Mouse (Mus musculus): ENCODE measurements around the gene Gm26620.

The Gm26620 gene

DNA sequence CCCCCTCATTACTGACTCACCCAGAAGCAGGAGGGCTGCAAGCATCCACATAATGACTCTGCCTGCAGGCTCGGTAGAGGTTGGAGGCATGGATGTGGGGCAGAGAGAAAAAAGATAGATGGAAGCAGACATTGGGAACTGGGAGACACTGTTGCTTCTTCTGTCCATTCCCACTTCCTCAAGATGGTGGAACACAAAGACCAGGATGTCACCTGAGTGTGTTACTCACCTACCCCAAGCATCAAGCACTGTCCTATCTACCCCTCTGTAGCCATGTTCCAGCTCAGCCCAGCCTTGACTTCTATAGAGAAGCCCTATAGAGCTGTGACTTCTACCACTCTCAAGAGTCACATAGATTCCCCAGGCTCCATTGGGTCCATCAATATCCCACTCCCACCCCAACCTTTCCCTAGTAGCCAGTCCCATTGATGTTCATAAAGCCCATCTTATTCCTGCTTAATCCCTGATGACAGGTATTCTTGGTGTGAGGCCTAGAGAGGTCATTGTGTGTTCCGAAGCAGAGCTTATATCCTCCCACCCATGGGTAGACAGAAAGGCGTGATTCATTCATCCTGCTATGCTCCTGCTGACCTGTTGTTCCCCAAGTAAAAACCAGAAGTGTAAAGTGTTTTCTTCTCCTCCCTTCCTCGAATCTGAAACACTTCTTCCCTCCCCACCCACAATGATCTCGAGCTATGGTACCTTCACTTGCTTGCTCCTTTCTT lies 28.2 kb downstream of the Gm26620 start, which contains the start of gene Fcrlb:
Gene Fcrlb, minus strand, starts transcription at position 51 of the 725 bp plus-strand sequence.
- DNase-seq = no peak

DNA sequence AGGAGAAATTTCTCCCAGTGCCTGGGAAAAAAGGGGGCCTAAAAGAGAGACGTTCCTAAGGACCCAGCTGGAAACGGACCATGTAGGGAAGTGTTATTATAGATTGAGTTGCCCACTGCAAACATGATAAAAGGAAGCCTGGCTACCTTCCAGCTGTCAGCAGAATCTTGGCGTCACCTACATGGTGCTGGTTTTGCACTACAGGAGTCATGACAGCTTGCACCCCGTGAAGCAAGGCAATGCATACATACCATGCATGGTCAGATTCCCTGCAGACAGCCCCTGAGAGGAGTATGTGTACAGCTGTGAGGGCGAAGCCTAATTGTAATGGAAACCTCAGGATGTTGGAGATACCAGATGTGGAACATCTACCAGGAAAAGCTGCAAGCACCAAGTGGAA lies 30.8 kb downstream of the Gm26620 start:
- no peak for DNase-seq

DNA sequence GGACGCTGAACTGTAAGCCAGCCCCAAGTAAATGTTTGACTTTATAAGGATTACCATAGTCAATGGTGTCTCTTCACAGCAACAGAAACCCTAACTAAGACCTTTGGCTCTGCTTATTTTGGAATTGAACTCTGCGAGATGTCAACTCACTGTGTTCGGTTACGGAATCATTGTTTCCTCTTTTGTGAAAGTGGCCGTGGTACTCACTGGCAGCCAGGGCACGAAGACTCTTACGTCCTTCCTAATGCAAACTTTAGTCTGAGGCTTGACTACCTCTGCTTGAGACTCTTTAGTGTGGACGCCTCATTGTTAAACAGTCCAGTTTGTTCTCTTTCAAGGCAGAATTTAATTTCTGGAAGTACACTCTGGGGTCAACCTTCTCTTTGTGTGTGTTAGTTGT lies 34.4 kb downstream of the Gm26620 start:
- no peak for DNase-seq

DNA sequence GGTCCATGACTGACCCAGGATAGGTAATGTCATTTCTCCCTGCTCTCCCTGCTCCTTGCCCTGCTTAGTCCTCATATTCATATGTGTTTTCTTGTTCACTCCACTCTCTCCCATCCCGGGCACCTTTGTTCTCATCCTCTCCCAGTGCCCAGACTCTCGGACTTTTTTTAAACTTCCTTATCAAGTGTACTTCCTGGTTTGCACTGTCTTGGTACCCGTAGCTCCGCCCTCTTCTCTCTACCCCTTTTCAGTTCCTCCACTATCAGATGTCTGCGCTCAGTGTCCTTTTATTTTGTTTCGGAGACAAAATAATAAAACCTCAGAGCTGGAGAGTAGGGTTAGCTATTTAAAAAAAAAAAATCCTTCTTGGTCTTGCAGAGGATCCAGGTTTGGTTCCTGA lies 39.6 kb downstream of the Gm26620 start:
- no peak for DNase-seq

DNA sequence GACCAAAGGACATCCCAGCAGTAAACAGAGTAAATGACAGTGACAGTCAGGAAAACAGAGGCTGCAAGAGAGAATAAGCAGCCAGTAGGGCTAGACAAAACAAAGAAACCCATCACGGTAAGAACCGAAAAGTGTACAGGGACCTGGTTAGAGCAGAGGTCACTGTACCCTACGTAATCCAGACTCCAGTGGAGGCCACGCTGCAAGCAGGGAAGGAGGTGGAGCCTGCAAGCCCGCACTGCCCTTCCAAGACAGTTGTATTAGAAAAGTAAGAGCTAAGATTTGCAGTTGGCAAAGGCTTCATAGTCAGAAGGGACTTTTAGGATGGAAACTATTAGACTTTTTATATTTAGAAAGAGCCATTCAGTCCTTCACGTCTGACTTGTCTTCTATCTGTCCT lies 42.1 kb downstream of the Gm26620 start:
- DNase-seq = no peak

DNA sequence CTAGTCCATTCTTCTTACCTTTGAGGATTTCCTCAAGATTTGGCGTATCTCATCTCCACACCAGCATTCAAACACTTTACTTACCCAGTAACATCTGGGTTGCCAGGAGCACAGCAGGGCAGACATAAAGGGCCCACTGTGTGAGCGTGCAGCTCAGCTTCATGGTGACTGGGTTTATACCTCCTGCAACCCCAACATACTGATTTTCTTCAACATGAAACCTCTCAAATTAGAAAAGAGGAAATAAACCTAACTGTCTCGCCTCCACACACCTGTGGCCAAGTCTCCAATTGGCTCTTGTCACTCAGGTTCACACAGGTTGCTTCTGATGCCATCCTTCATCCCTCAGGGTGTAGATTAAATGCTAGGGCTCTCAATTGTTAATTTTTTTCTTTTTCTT lies 42.5 kb downstream of the Gm26620 start, which contains the start of gene Fcrla:
Gene Fcrla, minus strand, starts transcription at position 206 of the 400 bp plus-strand sequence.
- no peak for DNase-seq

DNA sequence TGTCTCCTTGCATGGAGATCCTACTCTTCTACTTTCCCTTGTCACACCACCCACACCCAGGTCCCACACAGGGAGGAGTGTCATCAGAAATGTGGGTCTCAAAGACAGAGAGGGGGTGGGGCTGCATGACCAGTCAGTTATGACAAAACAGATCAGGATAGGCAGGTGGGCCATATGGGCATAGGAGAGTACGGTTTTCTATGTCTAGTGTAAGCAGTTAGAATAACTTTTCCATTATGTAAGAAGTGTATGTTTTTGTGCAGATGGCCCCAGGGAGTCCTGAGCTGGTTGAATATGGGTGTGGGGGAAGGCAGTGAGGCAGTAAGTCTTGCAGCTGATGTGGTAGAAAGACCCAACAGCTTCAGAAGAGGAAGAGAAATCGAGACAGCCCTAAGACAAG lies 43.6 kb downstream of the Gm26620 start:
- DNase-seq = no peak

DNA sequence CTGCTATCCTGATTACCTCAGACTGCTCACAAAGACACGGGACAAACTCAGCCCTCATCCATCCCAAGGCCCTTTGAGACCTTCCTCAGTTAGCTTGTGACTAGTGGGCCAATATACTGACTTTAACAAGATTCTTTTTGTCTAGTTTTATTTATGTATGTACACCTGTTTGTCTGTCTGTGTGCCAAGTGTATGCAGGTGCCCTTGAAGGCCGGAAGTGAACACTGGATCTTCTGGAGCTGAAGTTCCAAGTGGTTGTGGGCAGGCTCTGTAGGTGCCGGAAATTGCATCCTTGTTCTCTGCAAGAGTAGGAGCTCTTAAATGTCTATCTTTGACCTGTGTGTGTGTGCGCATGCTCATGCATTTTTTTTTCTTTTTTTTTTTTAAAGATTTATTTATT lies 44.4 kb downstream of the Gm26620 start:
- no peak for DNase-seq

DNA sequence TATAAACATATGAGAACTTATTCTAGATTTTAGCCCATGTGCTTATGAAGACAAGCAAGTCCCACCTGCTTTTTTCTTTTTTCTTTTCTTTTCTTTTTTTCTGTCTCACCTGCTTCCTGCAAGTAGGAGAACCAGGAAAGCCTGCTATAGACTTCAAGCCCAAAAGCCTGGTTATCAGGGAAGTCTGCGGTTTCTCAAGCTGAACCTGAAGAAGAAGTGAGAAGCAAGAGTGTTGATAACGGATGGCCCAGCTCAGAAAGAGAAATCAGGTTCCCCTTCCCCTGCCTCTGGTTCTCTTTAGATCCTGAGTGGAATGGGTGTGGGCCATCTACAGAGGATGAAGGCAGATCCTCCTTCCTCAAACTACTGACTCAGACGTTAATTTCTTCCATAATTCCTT lies 47.2 kb downstream of the Gm26620 start:
- no peak for DNase-seq

DNA sequence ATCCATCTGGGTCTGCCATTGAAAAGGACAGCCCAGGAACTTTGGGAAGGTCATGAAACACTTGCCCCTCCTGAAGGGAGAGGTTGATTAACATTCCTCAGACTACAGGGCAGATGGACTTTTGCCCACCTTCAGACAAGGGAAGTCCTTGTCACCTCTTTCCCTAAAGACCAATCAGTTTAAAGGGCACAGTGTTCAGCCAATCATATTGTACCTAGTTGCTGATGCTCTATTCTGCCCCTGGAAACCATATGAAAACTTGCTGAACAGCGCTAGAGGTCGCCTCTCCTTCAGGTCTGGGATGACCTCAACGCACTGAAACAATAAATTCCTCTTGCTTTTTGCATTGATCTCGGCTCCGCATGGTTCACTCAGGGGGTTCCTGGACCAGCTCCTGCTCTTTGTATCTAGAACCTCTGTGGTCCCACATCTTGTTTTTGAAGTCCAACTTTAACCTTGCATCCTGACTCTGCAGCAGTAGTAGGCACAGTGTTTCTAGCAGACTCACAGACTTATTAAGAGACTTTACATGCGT lies 48.6 kb downstream of the Gm26620 start:
- DNase-seq = no peak

DNA sequence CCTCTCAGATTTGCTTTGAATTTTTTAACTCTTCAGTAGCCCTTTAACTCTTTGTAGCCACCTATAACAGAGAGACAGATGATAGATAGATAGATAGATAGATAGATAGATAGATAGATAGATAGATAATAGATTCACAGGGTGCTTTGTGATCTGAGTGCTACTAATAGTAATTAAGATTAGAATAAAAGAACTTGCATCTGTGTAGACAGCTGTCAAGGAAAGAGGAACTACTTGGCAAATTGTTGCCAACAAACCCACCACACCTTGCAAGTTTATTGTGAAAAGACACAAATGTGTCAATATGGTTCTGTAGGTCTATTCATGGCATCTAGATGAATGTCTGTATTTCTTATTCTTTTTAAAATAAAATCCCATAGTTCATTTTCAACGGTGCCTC lies 49.1 kb downstream of the Gm26620 start:
- DNase-seq = no peak

DNA sequence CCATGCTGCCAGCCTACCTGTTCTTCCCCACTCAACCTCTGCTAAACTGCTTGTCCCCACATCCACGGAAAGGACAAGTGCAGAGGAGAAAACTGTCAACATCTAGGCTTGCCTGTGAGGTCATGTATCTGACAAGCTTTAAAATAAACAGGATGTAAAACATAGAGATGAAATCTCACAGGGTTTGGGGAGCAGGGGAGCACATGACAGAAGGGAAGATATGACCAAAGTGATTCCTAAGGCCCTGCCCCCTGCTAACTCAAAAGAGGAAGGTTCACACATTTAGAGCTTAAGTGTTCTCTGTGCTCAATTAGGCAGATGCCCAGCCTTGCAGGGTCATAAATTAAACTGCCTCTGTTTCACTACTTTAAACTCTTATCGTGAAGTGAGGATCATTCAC lies 49.5 kb downstream of the Gm26620 start:
- no peak for DNase-seq
